Mouse (Mus musculus): ENCODE data around the gene Slc16a13.

- TF ChIP-seq CTCF (IDR thresholded peaks at IDR 0.05; ENCODE audit: low read depth) = no peak
- TF ChIP-seq EP300 (IDR thresholded peaks at IDR 0.05; ENCODE audit: low read depth) = no peak
These were observed 6.0 kb downstream of the Slc16a13 start for GRCm38 (mm10) chr11:70214856-70215209.

Data from heart, postnatal 0 days (tissue).